Mouse (Mus musculus) CH12.LX (cell line): ENCODE measurements around the gene Fosb.

Experiments used
- CTCF ChIP-seq, 2 experiments: IDR thresholded peaks in 1 of 2; conservative IDR thresholded peaks in 1 of 2; 2 replicates each; pipeline ENCODE4 v1.5.1; 2011 to 2012; ENCODE audit warnings: low read depth in 2 of 2, low read length in 2 of 2, improper control_type of control experiment in 1 of 2, inconsistent platforms in 1 of 2, mild to moderate bottlenecking in 1 of 2, moderate library complexity in 1 of 2
- POLR2A ChIP-seq: IDR thresholded peaks from 2 replicates; pipeline ENCODE4 v1.6.1; 2011; ENCODE audit warnings: low read depth, mild to moderate bottlenecking, improper control_type of control experiment, low read length
- RAD21 ChIP-seq: IDR thresholded peaks from 2 replicates; pipeline ENCODE4 v1.6.1; 2011; ENCODE audit warnings: low read depth, mild to moderate bottlenecking, low read length, improper control_type of control experiment, moderate library complexity
- ZKSCAN1 ChIP-seq: IDR thresholded peaks from 2 replicates; pipeline ENCODE4 v1.6.1; 2012; ENCODE audit warnings: low read depth, inconsistent platforms, low read length, improper control_type of control experiment, borderline replicate concordance

GRCm38 (mm10) chr7:19302264-19303045, 7.4 kb downstream of the Fosb start:
- TF ChIP-seq RAD21, result no peak
- no peak for TF ChIP-seq ZKSCAN1
- no peak for TF ChIP-seq CTCF (conservative IDR thresholded peaks at IDR 0.05 in 1 of 2, IDR thresholded peaks at IDR 0.05 in 1 of 2; ENCODE audit: low read depth in 2 of 2, low read length in 2 of 2)
- TF ChIP-seq POLR2A, result no peak
